Mouse (Mus musculus): ENCODE data around the gene Lims1. TPM values are rescaled to one million over a fixed set of nuclear protein-coding genes. Genes with fewer than 3 reads are reported as not detected.

Lims1 gene
- polyA plus RNA-seq, 1 experiment from 2014 or later, result 120 TPM

- no peak overlapping the region for H3K4me3 ChIP-seq
Measured at GRCm38 (mm10) chr10:58371279-58371842, 48.1 kb downstream of the Lims1 start.

GRCm38 (mm10) chr10:58372430-58373030 is 49.3 kb downstream of the Lims1 start:
- Histone ChIP-seq H3K4me1 (peaks cover 15% of the 10 kb centered on the region; the same call in 1 of the 2 replicates), H3K27me3 (no peaks in the 10 kb centered on the region), H3K9ac (no peak overlapping the region), H3K4me2 (replicated peaks) (no peak overlapping the region), H3K4me3 (no peak overlapping the region), H3K36me3 (no peaks in the 10 kb centered on the region), H3K9me3 (no peaks in the 10 kb centered on the region), H3K27ac (no peak overlapping the region)
- ATAC-seq (ENCODE audit: insufficient number of reproducible peaks, insufficient read depth, low FRiP score, low TSS enrichment), result no peak
- WGBS, result 77% methylated on average over 6 of the region's 6 CpGs

More at GRCm38 (mm10) chr10:58371279-58371842, 48.1 kb downstream of the Lims1 start:
- H3K27me3 ChIP-seq, result no peaks in the 10 kb centered on the region
- no peaks in the 10 kb centered on the region for H3K36me3 ChIP-seq
- H3K9ac ChIP-seq, result 0 out of 2 replicates have a peak overlapping the region, but pooled peaks have one; percentile 1
- no peak overlapping the region for H3K27ac ChIP-seq
- H3K4me1 ChIP-seq, result peaks cover 15% of the 10 kb centered on the region; the same call in 1 of the 2 replicates
- H3K9me3 ChIP-seq, result no peaks in the 10 kb centered on the region
- no peak for ATAC-seq (ENCODE audit: insufficient number of reproducible peaks, insufficient read depth, low FRiP score, low TSS enrichment)
- 28% methylated on average over 14 of the region's 14 CpGs for WGBS
- peak overlapping the region; percentile 5; the same call in 1 of the 2 replicates for H3K4me2 ChIP-seq (replicated peaks)

- H3K9me3 ChIP-seq, result no peaks in the 10 kb centered on the region
- no peaks in the 10 kb centered on the region for H3K36me3 ChIP-seq
- no peak overlapping the region for H3K9ac ChIP-seq
- H3K4me3 ChIP-seq, result no peak overlapping the region
- no peak for ATAC-seq (ENCODE audit: insufficient number of reproducible peaks, insufficient read depth, low FRiP score, low TSS enrichment)
- H3K27ac ChIP-seq, result no peak overlapping the region
- H3K27me3 ChIP-seq, result no peaks in the 10 kb centered on the region
- H3K4me2 ChIP-seq (replicated peaks), result no peak overlapping the region
- peaks cover 15% of the 10 kb centered on the region; the same call in 1 of the 2 replicates for H3K4me1 ChIP-seq
Measured at GRCm38 (mm10) chr10:58373829-58374228, 50.6 kb downstream of the Lims1 start.

- Histone ChIP-seq H3K4me3 (no peak overlapping the region), H3K27ac (no peak overlapping the region), H3K27me3 (no peaks in the 10 kb centered on the region), H3K4me2 (replicated peaks) (no peak overlapping the region), H3K4me1 (peaks cover 5% of the 10 kb centered on the region; the same call in 1 of the 2 replicates), H3K36me3 (no peaks in the 10 kb centered on the region), H3K9ac (no peak overlapping the region), H3K9me3 (no peaks in the 10 kb centered on the region)
- WGBS, result 42% methylated on average over 4 of the region's 4 CpGs
- no peak for ATAC-seq (ENCODE audit: insufficient number of reproducible peaks, insufficient read depth, low FRiP score, low TSS enrichment)
Measured at GRCm38 (mm10) chr10:58377592-58378197, 54.4 kb downstream of the Lims1 start.

- H3K36me3 ChIP-seq, result no peaks in the 10 kb centered on the region
- WGBS, result 72% methylated on average over 1 of the region's 1 CpGs
- H3K4me2 ChIP-seq (replicated peaks), result no peak overlapping the region
- H3K27ac ChIP-seq, result no peak overlapping the region
- H3K9me3 ChIP-seq, result no peaks in the 10 kb centered on the region
- H3K27me3 ChIP-seq, result no peaks in the 10 kb centered on the region
- no peak for ATAC-seq (ENCODE audit: insufficient number of reproducible peaks, insufficient read depth, low FRiP score, low TSS enrichment)
- no peak overlapping the region for H3K4me3 ChIP-seq
- H3K4me1 ChIP-seq, result peaks cover 9% of the 10 kb centered on the region; the same call in 1 of the 2 replicates
- no peak overlapping the region for H3K9ac ChIP-seq
Measured at GRCm38 (mm10) chr10:58378380-58378779, 55.1 kb downstream of the Lims1 start.

- no peak for ATAC-seq (ENCODE audit: insufficient number of reproducible peaks, insufficient read depth, low FRiP score, low TSS enrichment)
- Histone ChIP-seq H3K27me3 (no peaks in the 10 kb centered on the region), H3K36me3 (no peaks in the 10 kb centered on the region), H3K9ac (no peak overlapping the region), H3K27ac (no peak overlapping the region), H3K9me3 (no peaks in the 10 kb centered on the region), H3K4me3 (no peak overlapping the region), H3K4me1 (peaks cover 9% of the 10 kb centered on the region; the same call in 1 of the 2 replicates), H3K4me2 (replicated peaks) (no peak overlapping the region)
- WGBS, result 88% methylated on average over 1 of the region's 1 CpGs
Measured at GRCm38 (mm10) chr10:58379699-58380098, 56.4 kb downstream of the Lims1 start.

- H3K36me3 ChIP-seq, result no peaks in the 10 kb centered on the region
- no peak overlapping the region for H3K4me3 ChIP-seq
- no peak for ATAC-seq (ENCODE audit: insufficient number of reproducible peaks, insufficient read depth, low FRiP score, low TSS enrichment)
- no peaks in the 10 kb centered on the region for H3K9me3 ChIP-seq
- H3K4me2 ChIP-seq (replicated peaks), result no peak overlapping the region
- 96% methylated on average over 1 of the region's 1 CpGs for WGBS
- peaks cover 9% of the 10 kb centered on the region; the same call in 1 of the 2 replicates for H3K4me1 ChIP-seq
- no peaks in the 10 kb centered on the region for H3K27me3 ChIP-seq
- H3K27ac ChIP-seq, result no peak overlapping the region
- H3K9ac ChIP-seq, result no peak overlapping the region
Measured at GRCm38 (mm10) chr10:58381904-58382303, 58.6 kb downstream of the Lims1 start.

- peak overlapping the region; percentile 41; the same call in 1 of the 2 replicates for H3K27ac ChIP-seq
- H3K9ac ChIP-seq, result no peak overlapping the region
- peaks cover 9% of the 10 kb centered on the region; the same call in 1 of the 2 replicates for H3K4me1 ChIP-seq
- no peak overlapping the region for H3K4me3 ChIP-seq
- no peaks in the 10 kb centered on the region for H3K36me3 ChIP-seq
- ATAC-seq (ENCODE audit: insufficient number of reproducible peaks, insufficient read depth, low FRiP score, low TSS enrichment), result no peak
- no peak overlapping the region for H3K4me2 ChIP-seq (replicated peaks)
- 15% methylated on average over 3 of the region's 3 CpGs for WGBS
- no peaks in the 10 kb centered on the region for H3K27me3 ChIP-seq
- H3K9me3 ChIP-seq, result no peaks in the 10 kb centered on the region
Measured at GRCm38 (mm10) chr10:58382621-58383101, 59.4 kb downstream of the Lims1 start.

- Histone ChIP-seq H3K4me2 (replicated peaks) (no peak overlapping the region), H3K9me3 (no peaks in the 10 kb centered on the region), H3K4me3 (no peak overlapping the region), H3K27me3 (no peaks in the 10 kb centered on the region), H3K36me3 (no peaks in the 10 kb centered on the region), H3K9ac (no peak overlapping the region), H3K27ac (no peak overlapping the region), H3K4me1 (peaks cover 9% of the 10 kb centered on the region; the same call in 1 of the 2 replicates)
- 49% methylated on average over 3 of the region's 3 CpGs for WGBS
- ATAC-seq (ENCODE audit: insufficient number of reproducible peaks, insufficient read depth, low FRiP score, low TSS enrichment), result no peak
Measured at GRCm38 (mm10) chr10:58383282-58383681, 60.0 kb downstream of the Lims1 start.

GRCm38 (mm10) chr10:58383761-58384160 is 60.5 kb downstream of the Lims1 start:
- WGBS, result 79% methylated on average over 2 of the region's 2 CpGs
- Histone ChIP-seq H3K4me3 (no peak overlapping the region), H3K4me1 (peaks cover 9% of the 10 kb centered on the region; the same call in 1 of the 2 replicates), H3K27ac (no peak overlapping the region), H3K4me2 (replicated peaks) (no peak overlapping the region), H3K9ac (no peak overlapping the region), H3K36me3 (no peaks in the 10 kb centered on the region), H3K9me3 (no peaks in the 10 kb centered on the region), H3K27me3 (no peaks in the 10 kb centered on the region)
- no peak for ATAC-seq (ENCODE audit: insufficient number of reproducible peaks, insufficient read depth, low FRiP score, low TSS enrichment)

GRCm38 (mm10) chr10:58385629-58386028 is 62.4 kb downstream of the Lims1 start:
- Histone ChIP-seq H3K9ac (no peak overlapping the region), H3K4me2 (replicated peaks) (no peak overlapping the region), H3K4me3 (no peak overlapping the region), H3K4me1 (peaks cover 9% of the 10 kb centered on the region; the same call in 1 of the 2 replicates), H3K36me3 (no peaks in the 10 kb centered on the region), H3K27me3 (no peaks in the 10 kb centered on the region), H3K27ac (no peak overlapping the region), H3K9me3 (no peaks in the 10 kb centered on the region)
- ATAC-seq (ENCODE audit: insufficient number of reproducible peaks, insufficient read depth, low FRiP score, low TSS enrichment), result no peak
- WGBS, result 82% methylated on average over 5 of the region's 5 CpGs

- H3K27me3 ChIP-seq, result no peaks in the 10 kb centered on the region
- H3K4me1 ChIP-seq, result peaks cover 9% of the 10 kb centered on the region; the same call in 1 of the 2 replicates
- no peak overlapping the region for H3K9ac ChIP-seq
- no peak for ATAC-seq (ENCODE audit: insufficient number of reproducible peaks, insufficient read depth, low FRiP score, low TSS enrichment)
- no peaks in the 10 kb centered on the region for H3K36me3 ChIP-seq
- H3K4me3 ChIP-seq, result no peak overlapping the region
- H3K9me3 ChIP-seq, result no peaks in the 10 kb centered on the region
- 88% methylated on average over 3 of the region's 3 CpGs for WGBS
- no peak overlapping the region for H3K4me2 ChIP-seq (replicated peaks)
- no peak overlapping the region for H3K27ac ChIP-seq
Measured at GRCm38 (mm10) chr10:58386997-58387396, 63.7 kb downstream of the Lims1 start.

Measured in embryonic facial prominence, embryonic 12.5 days (tissue).